Mouse (Mus musculus) hindbrain, embryonic 16.5 days (tissue): ENCODE measurements at regions not wholly inside any gene's neighbourhood (a gene's known extent, or its start where the extent isn't known, plus 50 kb on each side); places are given as distances from the start of the nearest gene placed in this dataset.

Experiments used
- ATAC-seq: fragments of 200-750 bp; cut with Nextera tagmentation; 2 replicates; pipeline ENCODE4 v1.8.0; 2017; ENCODE audit warnings: moderate TSS enrichment, moderate library complexity
- H3K27ac ChIP-seq: fragments of 300-500 bp; sonication (generic); 2 replicates; pipeline ENCODE4 v1.5.1; 2014; ENCODE audit warnings: low read depth, mild to moderate bottlenecking, control low read depth, low read length, moderate library complexity
- H3K27me3 ChIP-seq: fragments of 300-500 bp; sonication (generic); replicated peaks from 2 replicates; pipeline ENCODE4 v1.6.1; 2014; ENCODE audit warnings: low read length; ENCODE audit not compliant: control insufficient read depth, insufficient read depth
- H3K36me3 ChIP-seq: fragments of 300-500 bp; sonication (generic); 2 replicates; pipeline ENCODE4 v1.6.1; 2014; ENCODE audit warnings: mild to moderate bottlenecking, low read length, moderate library complexity, mixed read lengths; ENCODE audit not compliant: control insufficient read depth, insufficient read depth
- H3K4me1 ChIP-seq: fragments of 300-500 bp; sonication (generic); 2 replicates; pipeline ENCODE4 v1.6.1; 2014; ENCODE audit warnings: low read depth, low read length; ENCODE audit not compliant: control insufficient read depth, insufficient read depth
- H3K4me2 ChIP-seq: fragments of 300-500 bp; sonication (generic); 2 replicates; pipeline ENCODE4 v1.6.1; 2014; ENCODE audit warnings: mild to moderate bottlenecking, low read length, control low read depth, moderate library complexity
- H3K4me3 ChIP-seq: fragments of 300-500 bp; sonication (generic); 2 replicates; pipeline ENCODE4 v1.5.1; 2014; ENCODE audit warnings: mild to moderate bottlenecking, low read length, control low read depth, moderate library complexity
- H3K9ac ChIP-seq: fragments of 300-500 bp; sonication (generic); 2 replicates; pipeline ENCODE4 v1.6.1; 2014; ENCODE audit warnings: low read depth, mild to moderate bottlenecking, control low read depth, low read length, moderate library complexity
- H3K9me3 ChIP-seq: fragments of 300-500 bp; sonication (generic); 2 replicates; pipeline ENCODE4 v1.6.1; 2014; ENCODE audit warnings: mild to moderate bottlenecking, low read length, moderate library complexity; ENCODE audit not compliant: control insufficient read depth
- WGBS: fragments of 180-500 bp; shearing (Covaris S2); extraction: QIAGEN DNeasy Blood & Tissue Kit; methylation state at CpG from one replicate; pipeline ENCODE4 v1.1.7; 2014; 5-methylcytosine and 5-hydroxymethylcytosine counted together

GRCm38 (mm10) chr11:114360946-114361345 is 294.1 kb upstream of the Sdk2 start:
- no peaks in the 10 kb centered on the region for H3K36me3 ChIP-seq
- no peaks in the 10 kb centered on the region for H3K4me1 ChIP-seq
- H3K27me3 ChIP-seq: no peaks in the 10 kb centered on the region
- no peak for ATAC-seq
- H3K27ac ChIP-seq: no peak overlapping the region
- H3K4me3 ChIP-seq: no peak overlapping the region
- no peak overlapping the region for H3K9ac ChIP-seq
- no peak overlapping the region for H3K4me2 ChIP-seq
- H3K9me3 ChIP-seq: no peaks in the 10 kb centered on the region; the same call in 1 of the 2 replicates
- 74% methylated on average over 8 of the region's 8 CpGs for WGBS

DNA sequence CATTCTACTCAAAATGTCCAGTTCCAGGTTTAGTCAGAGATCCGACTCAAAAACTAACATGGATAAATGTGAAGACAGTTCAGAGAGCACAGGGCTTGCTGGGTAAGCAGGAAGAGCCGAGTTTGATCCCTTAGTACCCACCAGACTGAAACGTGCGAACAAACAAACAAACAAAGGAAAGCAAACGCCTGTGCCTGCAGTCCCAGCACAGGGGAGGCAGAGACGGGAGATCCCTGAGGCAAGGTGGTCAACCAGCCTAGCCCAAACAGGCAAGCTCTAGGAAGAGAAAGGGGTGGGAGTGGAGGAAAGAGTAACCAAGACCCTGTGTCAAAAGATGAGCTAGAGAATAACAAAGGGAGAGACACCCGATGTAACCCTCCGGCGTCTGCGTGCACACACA is 293.5 kb upstream of the Sdk2 start:
- no peak for ATAC-seq
- H3K4me2 ChIP-seq: no peak overlapping the region
- H3K4me3 ChIP-seq: no peak overlapping the region
- no peak overlapping the region for H3K9ac ChIP-seq
- WGBS: 93% methylated on average over 10 of the region's 10 CpGs
- H3K27me3 ChIP-seq: no peaks in the 10 kb centered on the region
- no peaks in the 10 kb centered on the region for H3K4me1 ChIP-seq
- H3K36me3 ChIP-seq: no peaks in the 10 kb centered on the region
- no peaks in the 10 kb centered on the region; the same call in 1 of the 2 replicates for H3K9me3 ChIP-seq
- H3K27ac ChIP-seq: no peak overlapping the region

DNA sequence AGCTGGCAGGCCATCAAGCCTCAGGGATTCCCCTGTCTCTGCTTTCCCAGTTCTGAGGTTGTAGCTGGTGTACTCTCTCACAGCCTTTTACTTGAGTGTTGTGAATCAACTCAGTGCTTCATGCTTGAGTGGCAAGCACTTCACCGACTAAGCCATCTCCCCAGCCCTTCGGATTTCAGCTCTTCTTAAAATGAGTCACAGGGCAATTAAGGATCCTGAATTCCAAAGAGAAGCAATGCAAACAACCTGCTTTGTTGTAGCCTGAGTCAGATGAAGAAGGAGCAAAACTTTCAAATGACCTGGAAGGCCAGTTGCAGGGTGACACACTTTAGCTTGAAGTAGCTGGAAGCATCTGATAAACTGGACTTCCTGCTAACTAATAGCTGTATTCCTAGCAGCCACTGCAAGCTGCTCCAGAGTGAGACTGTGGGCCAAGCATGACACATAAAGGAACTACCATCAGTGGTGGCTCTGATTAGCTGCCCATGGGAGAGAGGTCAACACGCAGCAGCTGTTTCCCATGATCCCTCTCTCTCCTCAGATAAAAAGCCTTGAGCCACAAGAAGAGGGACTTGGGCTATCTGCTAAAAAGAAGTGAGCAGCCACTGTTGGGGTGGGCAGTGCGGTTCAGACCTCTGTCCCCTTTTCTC is 285.4 kb upstream of the Sdk2 start:
- Histone ChIP-seq H3K9me3 (no peaks in the 10 kb centered on the region), H3K4me2 (no peak overlapping the region), H3K4me1 (no peaks in the 10 kb centered on the region), H3K27ac (no peak overlapping the region), H3K4me3 (no peak overlapping the region), H3K9ac (no peak overlapping the region), H3K36me3 (no peaks in the 10 kb centered on the region), H3K27me3 (no peaks in the 10 kb centered on the region)
- no peak for ATAC-seq
- 68% methylated on average over 4 of the region's 4 CpGs for WGBS

DNA sequence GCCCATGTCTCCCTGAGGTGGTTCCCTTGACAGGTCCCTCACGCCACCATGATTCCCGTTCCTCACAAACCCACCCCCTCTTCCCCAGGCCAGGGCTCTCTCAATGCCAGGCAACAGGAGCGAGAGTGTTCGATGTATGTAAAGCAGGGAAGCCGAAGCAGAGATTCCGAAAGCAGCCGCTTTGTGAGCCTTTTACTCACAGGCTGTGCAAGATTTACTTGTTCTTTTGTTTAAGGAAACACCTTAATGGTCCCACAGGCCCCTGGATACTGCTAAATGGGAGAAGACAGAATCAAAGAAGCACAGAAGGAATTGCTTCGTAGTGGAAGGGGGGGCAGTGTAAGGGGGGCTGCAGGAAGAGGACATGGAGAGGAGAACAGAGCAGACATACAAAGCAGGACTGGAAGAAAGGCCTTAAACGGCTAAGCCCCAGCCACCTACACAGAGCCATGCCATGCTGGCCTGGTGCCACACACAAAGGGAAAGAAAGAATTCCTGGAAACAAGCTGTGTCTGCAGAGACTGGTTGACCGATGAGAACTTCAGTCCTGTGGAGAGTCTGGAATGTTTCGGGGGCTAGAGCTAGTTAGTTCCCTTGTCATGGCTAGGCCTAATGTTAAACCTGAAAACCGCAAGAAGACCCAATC is 270.1 kb upstream of the Sdk2 start:
- WGBS: 36% methylated on average over 12 of the region's 12 CpGs
- peak; percentile 56; the same call in 1 of the 2 replicates for ATAC-seq

GRCm38 (mm10) chr11:114335950-114336838 is 269.3 kb upstream of the Sdk2 start:
- peak; percentile 50 for ATAC-seq
- 22% methylated on average over 10 of the region's 10 CpGs for WGBS

More for the DNA sequence above, 270.1 kb upstream of the Sdk2 start:
- H3K27ac ChIP-seq: peak overlapping the region; percentile 40; the same call in 1 of the 2 replicates
- H3K9ac ChIP-seq: no peak overlapping the region; the same call in 1 of the 2 replicates
- H3K4me3 ChIP-seq: no peak overlapping the region
- no peak overlapping the region for H3K4me2 ChIP-seq
- no peaks in the 10 kb centered on the region for H3K9me3 ChIP-seq
- no peaks in the 10 kb centered on the region for H3K36me3 ChIP-seq
- peaks cover 4% of the 10 kb centered on the region for H3K4me1 ChIP-seq
- H3K27me3 ChIP-seq: no peaks in the 10 kb centered on the region

DNA sequence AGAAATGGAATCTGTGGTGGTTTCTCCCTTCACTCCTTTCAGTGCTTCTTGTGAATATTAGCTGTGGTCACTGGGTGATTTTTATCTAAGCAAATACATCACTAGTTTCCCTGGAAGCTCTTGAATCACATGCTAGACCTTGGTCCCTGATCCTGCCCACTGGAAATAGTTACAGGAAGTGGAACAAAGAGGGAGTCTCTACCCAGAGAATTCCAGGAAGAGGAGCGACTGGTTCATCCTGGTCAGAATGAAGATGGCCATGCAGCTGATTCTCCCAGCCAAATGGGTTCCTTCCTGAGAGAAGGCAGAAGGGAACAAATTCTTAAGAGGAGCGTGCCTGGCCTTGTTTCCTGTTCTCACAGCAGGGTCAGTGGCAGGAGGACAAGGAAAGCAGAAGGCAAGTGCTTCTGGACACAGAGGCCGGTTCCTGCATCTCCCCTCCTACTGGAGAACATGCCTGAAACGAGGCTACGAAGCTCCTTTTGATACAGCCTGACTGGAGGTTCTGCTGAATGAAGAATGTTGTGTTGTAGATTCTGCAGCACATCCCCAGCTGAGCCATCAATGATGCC is 264.8 kb upstream of the Sdk2 start:
- H3K36me3 ChIP-seq: no peaks in the 10 kb centered on the region
- no peak overlapping the region for H3K4me2 ChIP-seq
- H3K4me1 ChIP-seq: no peaks in the 10 kb centered on the region; the same call in none of the 2 replicates
- ATAC-seq: no peak
- no peaks in the 10 kb centered on the region for H3K27me3 ChIP-seq
- H3K9ac ChIP-seq: no peak overlapping the region
- H3K27ac ChIP-seq: no peak overlapping the region
- H3K9me3 ChIP-seq: no peaks in the 10 kb centered on the region
- WGBS: 62% methylated on average over 5 of the region's 5 CpGs
- no peak overlapping the region for H3K4me3 ChIP-seq

More at GRCm38 (mm10) chr11:114335950-114336838, 269.3 kb upstream of the Sdk2 start:
- no peak overlapping the region for H3K27ac ChIP-seq
- no peak overlapping the region for H3K4me3 ChIP-seq
- no peak overlapping the region for H3K9ac ChIP-seq
- H3K27me3 ChIP-seq: no peaks in the 10 kb centered on the region
- H3K36me3 ChIP-seq: no peaks in the 10 kb centered on the region
- peaks cover 4% of the 10 kb centered on the region for H3K4me1 ChIP-seq
- H3K9me3 ChIP-seq: no peaks in the 10 kb centered on the region
- H3K4me2 ChIP-seq: no peak overlapping the region

GRCm38 (mm10) chr11:114330316-114330715 is 263.5 kb upstream of the Sdk2 start:
- ATAC-seq: no peak
- Histone ChIP-seq H3K27me3 (no peaks in the 10 kb centered on the region), H3K9me3 (no peaks in the 10 kb centered on the region), H3K4me1 (no peaks in the 10 kb centered on the region), H3K4me2 (no peak overlapping the region), H3K27ac (no peak overlapping the region), H3K4me3 (no peak overlapping the region), H3K9ac (no peak overlapping the region), H3K36me3 (no peaks in the 10 kb centered on the region)
- 88% methylated on average over 5 of the region's 5 CpGs for WGBS

DNA sequence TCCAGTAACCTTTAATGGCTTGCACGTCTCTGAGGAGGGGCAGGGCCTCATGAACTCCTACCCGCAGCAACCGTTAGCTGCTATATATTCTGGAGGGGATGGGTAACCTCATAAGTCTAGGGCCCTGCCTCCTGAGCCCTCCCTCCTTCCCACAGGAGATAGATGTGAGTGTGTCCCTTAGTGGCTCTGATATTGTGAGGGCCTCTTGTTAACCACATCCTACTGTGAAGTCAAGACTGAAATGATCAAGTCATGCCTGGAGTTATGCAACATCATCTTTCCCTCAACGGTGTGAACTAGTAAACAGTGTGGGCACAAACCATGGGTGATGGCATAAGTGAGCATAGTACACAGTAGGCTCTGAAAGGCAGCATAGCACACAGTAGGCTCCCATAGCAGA is 255.8 kb upstream of the Sdk2 start:
- Histone ChIP-seq H3K9me3 (no peaks in the 10 kb centered on the region), H3K4me1 (no peaks in the 10 kb centered on the region; the same call in 1 of the 2 replicates), H3K4me2 (no peak overlapping the region), H3K4me3 (no peak overlapping the region), H3K27me3 (no peaks in the 10 kb centered on the region), H3K27ac (no peak overlapping the region), H3K9ac (no peak overlapping the region), H3K36me3 (no peaks in the 10 kb centered on the region)
- ATAC-seq: no peak
- 85% methylated on average over 4 of the region's 4 CpGs for WGBS
